Mouse (Mus musculus) intestine, embryonic 14.5 days (tissue): ENCODE measurements around the gene Nrap. TPM values are rescaled to one million over a fixed set of nuclear protein-coding genes. Genes with fewer than 3 reads are reported as not detected.

Source experiments
- ATAC-seq: fragments of 200-750 bp; cut with Nextera tagmentation; replicated peaks from 2 replicates; pipeline ENCODE4 v1.8.0; 2017; ENCODE audit warnings: low read depth, moderate number of reproducible peaks, moderate TSS enrichment, moderate library complexity; ENCODE audit not compliant: low FRiP score, low TSS enrichment
- DNase-seq: peaks from one replicate; pipeline ENCODE4 v3.0.0-alpha.2; 2018; ENCODE audit warnings: low spot score
- H3K27ac ChIP-seq: fragments of 300-500 bp; sonication (generic); 2 replicates; pipeline ENCODE4 v1.5.1; 2014; ENCODE audit warnings: low read depth, mild to moderate bottlenecking, control low read depth
- H3K27me3 ChIP-seq: fragments of 300-500 bp; sonication (generic); replicated peaks from 2 replicates; pipeline ENCODE4 v1.6.1; 2014; ENCODE audit warnings: low read length, control low read depth; ENCODE audit not compliant: control insufficient read depth, insufficient read depth
- H3K36me3 ChIP-seq: fragments of 300-500 bp; sonication (generic); 2 replicates; pipeline ENCODE4 v1.6.1; 2014; ENCODE audit warnings: low read length, control low read depth; ENCODE audit not compliant: control insufficient read depth, insufficient read depth
- H3K4me1 ChIP-seq: fragments of 300-500 bp; sonication (generic); replicated peaks from 2 replicates; pipeline ENCODE4 v1.6.1; 2014; ENCODE audit warnings: low read length, control low read depth, mixed read lengths; ENCODE audit not compliant: control insufficient read depth, insufficient read depth
- H3K4me2 ChIP-seq: fragments of 300-500 bp; sonication (generic); 2 replicates; pipeline ENCODE4 v1.6.1; 2014; ENCODE audit warnings: low read length
- H3K4me3 ChIP-seq: fragments of 300-500 bp; sonication (generic); 2 replicates; pipeline ENCODE4 v1.5.1; 2014; ENCODE audit warnings: low read depth, low read length, control low read depth, mixed read lengths
- H3K9ac ChIP-seq: fragments of 300-500 bp; sonication (generic); 2 replicates; pipeline ENCODE4 v1.6.1; 2014; ENCODE audit warnings: mild to moderate bottlenecking, low read length
- H3K9me3 ChIP-seq: fragments of 300-500 bp; sonication (generic); 2 replicates; pipeline ENCODE4 v1.6.1; 2016; ENCODE audit warnings: low read length, control low read depth; ENCODE audit not compliant: control insufficient read depth
- WGBS: fragments of 180-500 bp; shearing (Covaris S2); extraction: QIAGEN DNeasy Blood & Tissue Kit; methylation state at CpG from one replicate; pipeline ENCODE4 v1.1.7; 2014; 5-methylcytosine and 5-hydroxymethylcytosine counted together
- polyA plus RNA-seq: library from polyadenylated mRNA; unstranded; fragments of >200 nt; fragmentation: Nextera tagmentation; extraction: Ambion mirVana; gene quantifications from 2 replicates; pipeline ENCODE4 v1.2.1, GENCODE M21; 2014

Gene Nrap
- polyA plus RNA-seq, 1 experiment from 2014 or later: 0.26 TPM

DNA sequence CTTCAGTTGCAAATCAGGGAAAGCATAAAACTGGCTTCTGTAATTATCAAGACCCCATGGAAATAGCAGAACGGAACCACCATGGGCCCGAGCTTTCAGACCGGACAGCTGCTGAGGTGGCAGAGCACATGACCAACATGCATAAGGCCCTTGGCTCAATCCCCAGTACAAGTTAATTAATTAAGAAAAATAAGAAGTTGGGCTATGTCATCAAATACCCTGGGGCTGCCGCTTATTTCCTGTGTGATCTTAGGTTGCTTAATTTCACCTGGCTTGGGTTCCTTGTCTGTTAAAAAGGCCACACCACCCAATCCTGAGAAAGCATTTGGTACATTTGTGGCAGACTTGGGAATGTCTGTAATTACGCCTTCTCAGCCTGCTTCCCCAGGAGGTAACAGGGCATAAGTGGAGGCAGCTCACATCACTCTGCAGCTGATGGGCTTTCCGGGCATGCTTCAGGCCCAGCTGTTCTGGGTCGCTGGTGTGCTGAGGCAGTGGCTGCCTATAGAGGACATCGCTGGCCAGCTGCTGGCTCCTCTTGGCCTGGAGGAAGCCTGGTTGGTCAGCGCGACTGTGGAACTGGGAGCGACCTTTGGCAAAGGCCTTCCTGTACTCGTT is 68.4 kb downstream of the Nrap start:
- peaks cover 9% of the 10 kb centered on the region for H3K4me1 ChIP-seq
- DNase-seq: no peak
- H3K9ac ChIP-seq: no peak overlapping the region
- no peaks in the 10 kb centered on the region for H3K36me3 ChIP-seq
- ATAC-seq: no peak
- no peak overlapping the region for H3K4me3 ChIP-seq
- H3K9me3 ChIP-seq: no peaks in the 10 kb centered on the region
- H3K27me3 ChIP-seq: no peaks in the 10 kb centered on the region
- H3K27ac ChIP-seq: no peak overlapping the region
- WGBS: 81% methylated on average over 12 of the region's 12 CpGs
- H3K4me2 ChIP-seq: no peak overlapping the region

DNA sequence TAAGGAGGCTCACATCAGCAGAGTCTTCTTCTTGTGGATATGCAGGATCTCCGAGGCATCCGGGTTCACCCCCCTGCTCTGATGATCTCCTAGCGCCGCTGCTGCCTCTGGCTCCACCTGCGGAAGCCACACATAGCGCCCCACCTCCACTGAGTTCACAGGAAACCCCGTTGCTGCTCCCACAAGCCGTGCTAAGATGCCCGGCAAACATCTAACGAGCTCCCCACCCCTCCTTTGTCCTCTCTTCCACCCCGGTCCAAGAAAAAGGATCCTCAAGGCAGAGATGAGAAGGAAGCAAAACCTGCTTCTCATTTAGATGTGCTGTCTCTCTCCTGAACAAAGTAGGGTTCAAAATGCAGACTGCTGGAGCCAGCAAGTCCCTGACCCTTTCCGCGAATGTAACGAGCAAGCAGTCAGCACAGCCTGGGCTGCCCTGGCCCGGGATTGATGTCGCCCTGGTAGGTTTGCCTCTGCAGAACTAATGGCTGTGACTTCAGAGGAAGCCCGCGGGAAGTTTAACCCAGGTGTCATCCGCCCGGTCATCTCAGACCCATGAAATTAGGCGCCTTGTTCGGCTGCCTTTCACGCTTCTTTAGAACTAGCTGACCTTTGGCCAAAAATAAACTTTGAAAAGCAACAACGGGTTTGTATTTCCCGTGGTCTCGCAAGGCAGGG is 69.5 kb downstream of the Nrap start:
- H3K27ac ChIP-seq: no peak overlapping the region
- WGBS: 25% methylated on average over 26 of the region's 26 CpGs
- peak overlapping the region; percentile 36 for H3K4me2 ChIP-seq
- H3K27me3 ChIP-seq: no peaks in the 10 kb centered on the region
- DNase-seq: peak; percentile 58
- no peaks in the 10 kb centered on the region for H3K36me3 ChIP-seq
- no peaks in the 10 kb centered on the region for H3K9me3 ChIP-seq
- H3K9ac ChIP-seq: no peak overlapping the region
- no peak overlapping the region for H3K4me3 ChIP-seq
- ATAC-seq: peak; percentile 27; the same call in 1 of the 2 replicates
- H3K4me1 ChIP-seq: peaks cover 4% of the 10 kb centered on the region; the same call in 1 of the 2 replicates

DNA sequence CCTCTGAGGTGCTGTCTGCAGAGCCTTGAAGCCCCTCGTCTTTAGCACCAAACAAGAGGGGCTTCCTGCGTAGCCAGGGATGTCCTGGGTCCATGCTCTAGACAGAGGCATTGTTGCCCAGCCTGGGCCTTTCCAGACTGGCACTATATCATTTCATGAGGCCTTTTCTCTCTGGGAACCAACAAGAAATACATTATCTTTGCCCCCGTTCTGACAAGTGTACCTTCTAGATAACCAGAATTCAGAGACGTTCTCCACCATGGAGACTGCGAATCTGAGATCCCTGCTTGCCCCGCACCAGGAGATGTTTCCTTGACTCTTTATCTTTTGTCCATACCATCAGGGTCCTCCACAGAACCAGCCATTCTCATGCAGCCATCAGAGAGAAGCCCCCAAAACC is 70.2 kb downstream of the Nrap start:
- H3K27ac ChIP-seq: no peak overlapping the region
- H3K4me1 ChIP-seq: 0 out of 2 replicates have a peak, but pooled peaks cover 4% of the 10 kb centered on the region
- H3K4me3 ChIP-seq: no peak overlapping the region
- no peaks in the 10 kb centered on the region for H3K27me3 ChIP-seq
- no peak for ATAC-seq
- DNase-seq: no peak
- 85% methylated on average over 6 of the region's 6 CpGs for WGBS
- no peak overlapping the region for H3K9ac ChIP-seq
- H3K36me3 ChIP-seq: no peaks in the 10 kb centered on the region
- no peaks in the 10 kb centered on the region for H3K9me3 ChIP-seq
- H3K4me2 ChIP-seq: no peak overlapping the region

DNA sequence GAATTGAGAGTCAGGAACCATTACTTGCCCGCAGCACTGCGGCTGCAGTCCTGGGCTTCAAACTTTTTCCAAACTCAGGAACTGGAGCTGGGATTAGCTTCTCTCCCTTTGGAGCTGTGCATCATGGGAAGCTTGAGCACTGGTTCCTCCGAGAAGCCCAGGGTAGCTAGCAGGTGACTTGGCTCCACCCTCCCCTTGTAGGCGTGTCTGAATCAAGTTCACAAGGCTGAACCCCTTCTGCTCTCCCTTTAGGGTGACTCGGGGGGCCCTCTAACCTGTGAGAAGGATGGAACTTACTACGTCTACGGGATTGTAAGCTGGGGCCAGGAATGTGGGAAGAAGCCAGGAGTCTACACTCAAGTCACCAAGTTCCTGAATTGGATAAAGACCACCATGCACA is 70.6 kb downstream of the Nrap start:
- no peak overlapping the region for H3K9ac ChIP-seq
- H3K9me3 ChIP-seq: no peaks in the 10 kb centered on the region
- no peak overlapping the region for H3K4me3 ChIP-seq
- H3K36me3 ChIP-seq: no peaks in the 10 kb centered on the region
- 0 out of 2 replicates have a peak, but pooled peaks cover 4% of the 10 kb centered on the region for H3K4me1 ChIP-seq
- no peaks in the 10 kb centered on the region for H3K27me3 ChIP-seq
- H3K27ac ChIP-seq: no peak overlapping the region
- no peak overlapping the region for H3K4me2 ChIP-seq
- 85% methylated on average over 7 of the region's 7 CpGs for whole genome bisulfite sequencing
- ATAC-seq (no peak), DNase-seq (no peak)

DNA sequence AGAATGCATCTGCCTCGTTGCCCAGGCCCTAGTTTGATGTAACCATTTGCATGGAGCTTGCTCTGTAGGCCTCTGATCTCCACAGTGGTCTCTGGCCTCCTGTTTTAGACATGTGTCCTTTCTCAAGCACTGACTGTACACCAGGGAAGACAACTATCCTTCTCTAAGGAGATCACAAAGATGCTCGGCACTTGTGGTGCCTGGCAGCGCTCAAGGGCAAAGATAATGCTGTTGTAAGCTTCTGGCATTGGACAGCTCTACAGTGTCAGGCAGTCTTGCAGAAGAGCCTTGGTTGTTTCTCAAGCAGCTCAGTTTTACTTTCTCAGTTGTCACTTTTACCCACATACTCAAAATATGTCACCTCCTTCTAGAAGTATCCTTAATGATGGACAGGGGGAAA is 73.3 kb downstream of the Nrap start:
- WGBS: 76% methylated on average over 3 of the region's 3 CpGs
- no peak overlapping the region for H3K4me2 ChIP-seq
- no peaks in the 10 kb centered on the region for H3K9me3 ChIP-seq
- H3K27me3 ChIP-seq: no peaks in the 10 kb centered on the region
- H3K36me3 ChIP-seq: no peaks in the 10 kb centered on the region
- DNase-seq: no peak
- H3K9ac ChIP-seq: no peak overlapping the region
- 0 out of 2 replicates have a peak, but pooled peaks cover 4% of the 10 kb centered on the region for H3K4me1 ChIP-seq
- no peak overlapping the region for H3K27ac ChIP-seq
- ATAC-seq: no peak
- no peak overlapping the region for H3K4me3 ChIP-seq

DNA sequence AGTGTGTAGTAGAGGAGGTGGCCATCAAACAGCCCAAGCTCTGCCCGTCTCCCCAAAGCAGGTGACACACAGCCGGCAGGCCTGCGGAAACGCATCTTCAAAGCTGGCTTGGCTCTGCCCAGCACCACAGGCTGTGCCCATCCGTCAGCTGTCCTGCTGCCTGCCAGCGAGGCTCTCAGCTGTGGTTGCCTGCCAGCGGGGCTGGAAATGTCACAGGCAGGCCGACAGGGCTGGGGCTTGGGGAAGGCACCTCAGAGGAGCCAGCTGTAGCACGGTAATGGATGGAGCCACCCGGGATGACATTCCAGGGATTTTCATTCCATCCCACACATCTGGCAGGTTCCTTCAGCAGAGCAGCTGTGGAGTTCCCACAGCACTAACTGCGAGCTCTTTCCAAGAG is 89.0 kb downstream of the Nrap start:
- no peak overlapping the region for H3K4me3 ChIP-seq
- H3K4me2 ChIP-seq: no peak overlapping the region
- H3K9me3 ChIP-seq: no peaks in the 10 kb centered on the region
- WGBS: 55% methylated on average over 11 of the region's 11 CpGs
- DNase-seq (no peak), ATAC-seq (no peak)
- H3K27me3 ChIP-seq: no peaks in the 10 kb centered on the region
- no peak overlapping the region for H3K27ac ChIP-seq
- no peaks in the 10 kb centered on the region for H3K36me3 ChIP-seq
- H3K4me1 ChIP-seq: no peaks in the 10 kb centered on the region
- no peak overlapping the region for H3K9ac ChIP-seq

DNA sequence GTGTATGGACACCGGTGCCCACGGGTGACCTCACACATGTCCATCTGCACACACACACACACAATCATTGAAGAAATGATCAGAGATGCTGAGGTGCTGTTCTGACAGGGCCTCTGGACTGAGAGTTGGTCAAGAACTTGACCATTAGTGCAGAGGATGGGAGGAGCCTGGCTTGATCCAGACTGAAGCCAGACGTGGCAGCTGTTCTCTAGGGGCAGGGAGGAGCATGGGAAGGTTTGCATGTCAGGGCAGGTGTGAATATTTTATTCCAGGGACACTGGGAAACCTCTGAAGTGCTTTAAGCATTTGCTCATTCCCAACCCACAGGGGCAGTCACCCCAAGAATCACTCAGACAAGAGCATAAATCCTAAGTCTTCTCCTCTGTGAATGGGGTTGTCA is 92.6 kb downstream of the Nrap start:
- ATAC-seq (no peak), DNase-seq (no peak)
- no peak overlapping the region for H3K9ac ChIP-seq
- H3K9me3 ChIP-seq: no peaks in the 10 kb centered on the region
- H3K4me1 ChIP-seq: peaks cover 6% of the 10 kb centered on the region; the same call in 1 of the 2 replicates
- H3K36me3 ChIP-seq: no peaks in the 10 kb centered on the region
- H3K27me3 ChIP-seq: no peaks in the 10 kb centered on the region
- no peak overlapping the region for H3K4me3 ChIP-seq
- no peak overlapping the region for H3K27ac ChIP-seq
- WGBS: 66% methylated on average over 3 of the region's 3 CpGs
- no peak overlapping the region for H3K4me2 ChIP-seq

DNA sequence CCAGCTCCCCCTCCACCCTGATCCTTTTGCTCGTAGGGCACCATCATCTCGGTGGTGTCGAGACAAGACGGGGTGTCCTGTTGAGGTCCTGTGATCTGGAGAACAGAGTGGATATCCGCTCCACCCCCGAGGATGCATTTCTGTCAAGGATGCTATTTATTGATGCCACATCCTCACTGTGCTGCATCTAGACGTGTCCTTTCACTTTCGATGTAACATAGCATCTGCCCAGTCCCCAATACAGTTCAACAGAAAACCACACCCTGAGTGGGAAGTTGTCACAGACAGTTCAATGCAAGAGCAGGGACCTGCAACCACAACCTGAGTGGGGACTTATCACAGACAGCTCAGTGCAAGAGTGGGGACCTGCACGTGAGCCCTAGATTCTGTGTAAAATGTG is 93.2 kb downstream of the Nrap start:
- Histone ChIP-seq H3K4me1 (peaks cover 9% of the 10 kb centered on the region), H3K4me2 (no peak overlapping the region), H3K27me3 (no peaks in the 10 kb centered on the region), H3K9ac (no peak overlapping the region), H3K4me3 (no peak overlapping the region), H3K27ac (no peak overlapping the region), H3K36me3 (no peaks in the 10 kb centered on the region), H3K9me3 (no peaks in the 10 kb centered on the region)
- ATAC-seq: no peak
- 81% methylated on average over 9 of the region's 9 CpGs for WGBS
- no peak for DNase-seq
